Mouse (Mus musculus): ENCODE measurements around the gene Crcp. TPM values are rescaled to one million over a fixed set of nuclear protein-coding genes. Genes with fewer than 3 reads are reported as not detected.

Gene Crcp
- total and polyA plus RNA-seq, 2 experiments, result 11.8 to 33.6 TPM

GRCm38 (mm10) chr5:130051073-130051860 lies 22.2 kb downstream of the Crcp start:
- H3K27ac ChIP-seq (replicated peaks; ENCODE audit: insufficient read depth, low read depth, low read length), result no peak overlapping the region
- no peak for DNase-seq (ENCODE audit: extremely low read depth, low read depth, low spot score)
- 92% methylated on average over 15 of the region's 15 CpGs for WGBS

GRCm38 (mm10) chr5:130052510-130052909 lies 23.4 kb downstream of the Crcp start:
- Histone ChIP-seq H3K79me2 (ENCODE audit: control insufficient read depth, insufficient read depth, low read length) (peaks cover 3% of the 10 kb centered on the region; the same call in 1 of the 2 replicates), H3K4me1 (ENCODE audit: control insufficient read depth, insufficient read depth, low read length) (peaks cover 6% of the 10 kb centered on the region), H3K27ac (replicated peaks; ENCODE audit: insufficient read depth, low read depth, low read length) (no peak overlapping the region), H3K27me3 (ENCODE audit: control insufficient read depth, insufficient read depth, low read length) (no peaks in the 10 kb centered on the region), H3K36me3 (ENCODE audit: control insufficient read depth, insufficient read depth, low read length) (peaks cover 15% of the 10 kb centered on the region), H3K9ac (ENCODE audit: low read depth, low read length) (no peak overlapping the region), H3K4me3 (ENCODE audit: insufficient read depth, low read depth, low read length) (no peak overlapping the region)
- TF ChIP-seq POLR2A (IDR thresholded peaks at IDR 0.05; ENCODE audit: extremely low read depth, insufficient read depth, low read length), result no peak
- TF ChIP-seq CTCF (IDR thresholded peaks at IDR 0.05; ENCODE audit: low read depth, low read length), result no peak
- no peak for DNase-seq (ENCODE audit: extremely low read depth, low read depth, low spot score)
- WGBS, result 75% methylated on average over 5 of the region's 5 CpGs

More at GRCm38 (mm10) chr5:130051073-130051860, 22.2 kb downstream of the Crcp start:
- no peak overlapping the region for H3K9ac ChIP-seq (ENCODE audit: low read depth, low read length)
- TF ChIP-seq CTCF (IDR thresholded peaks at IDR 0.05; ENCODE audit: low read depth, low read length) (no peak), POLR2A (IDR thresholded peaks at IDR 0.05; ENCODE audit: extremely low read depth, insufficient read depth, low read length) (no peak)
- H3K36me3 ChIP-seq (ENCODE audit: control insufficient read depth, insufficient read depth, low read length), result peaks cover 25% of the 10 kb centered on the region
- H3K27me3 ChIP-seq (ENCODE audit: control insufficient read depth, insufficient read depth, low read length), result no peaks in the 10 kb centered on the region
- H3K4me3 ChIP-seq (ENCODE audit: insufficient read depth, low read depth, low read length), result no peak overlapping the region
- peaks cover 5% of the 10 kb centered on the region for H3K4me1 ChIP-seq (ENCODE audit: control insufficient read depth, insufficient read depth, low read length)
- H3K79me2 ChIP-seq (ENCODE audit: control insufficient read depth, insufficient read depth, low read length), result peaks cover 7% of the 10 kb centered on the region; the same call in 1 of the 2 replicates

GRCm38 (mm10) chr5:130052955-130053354 lies 23.9 kb downstream of the Crcp start:
- H3K36me3 ChIP-seq (ENCODE audit: control insufficient read depth, insufficient read depth, low read length), result peaks cover 15% of the 10 kb centered on the region
- H3K27ac ChIP-seq (replicated peaks; ENCODE audit: insufficient read depth, low read depth, low read length), result no peak overlapping the region
- peaks cover 7% of the 10 kb centered on the region; the same call in 1 of the 2 replicates for H3K79me2 ChIP-seq (ENCODE audit: control insufficient read depth, insufficient read depth, low read length)
- no peak overlapping the region for H3K9ac ChIP-seq (ENCODE audit: low read depth, low read length)
- TF ChIP-seq POLR2A (IDR thresholded peaks at IDR 0.05; ENCODE audit: extremely low read depth, insufficient read depth, low read length) (no peak), CTCF (IDR thresholded peaks at IDR 0.05; ENCODE audit: low read depth, low read length) (no peak)
- H3K4me1 ChIP-seq (ENCODE audit: control insufficient read depth, insufficient read depth, low read length), result peaks cover 6% of the 10 kb centered on the region
- WGBS, result 82% methylated on average over 6 of the region's 6 CpGs
- H3K4me3 ChIP-seq (ENCODE audit: insufficient read depth, low read depth, low read length), result no peak overlapping the region
- no peaks in the 10 kb centered on the region for H3K27me3 ChIP-seq (ENCODE audit: control insufficient read depth, insufficient read depth, low read length)
- peak; percentile 52 for DNase-seq (ENCODE audit: extremely low read depth, low read depth, low spot score)

GRCm38 (mm10) chr5:130055688-130056087 lies 26.6 kb downstream of the Crcp start:
- peaks cover 6% of the 10 kb centered on the region; the same call in 1 of the 2 replicates for H3K36me3 ChIP-seq (ENCODE audit: control insufficient read depth, insufficient read depth, low read length)

GRCm38 (mm10) chr5:130056303-130056702 lies 27.2 kb downstream of the Crcp start:
- Histone ChIP-seq H3K27me3 (ENCODE audit: control insufficient read depth, insufficient read depth, low read length) (no peaks in the 10 kb centered on the region), H3K36me3 (ENCODE audit: control insufficient read depth, insufficient read depth, low read length) (peaks cover 6% of the 10 kb centered on the region; the same call in 1 of the 2 replicates), H3K4me3 (ENCODE audit: insufficient read depth, low read depth, low read length) (no peak overlapping the region), H3K79me2 (ENCODE audit: control insufficient read depth, insufficient read depth, low read length) (0 out of 2 replicates have a peak, but pooled peaks cover 3% of the 10 kb centered on the region), H3K4me1 (ENCODE audit: control insufficient read depth, insufficient read depth, low read length) (peaks cover 21% of the 10 kb centered on the region), H3K27ac (replicated peaks; ENCODE audit: insufficient read depth, low read depth, low read length) (peak overlapping the region; percentile 30), H3K9ac (ENCODE audit: low read depth, low read length) (no peak overlapping the region)
- 68% methylated on average over 2 of the region's 2 CpGs for WGBS
- TF ChIP-seq CTCF (IDR thresholded peaks at IDR 0.05; ENCODE audit: low read depth, low read length), result no peak
- no peak for TF ChIP-seq POLR2A (IDR thresholded peaks at IDR 0.05; ENCODE audit: extremely low read depth, insufficient read depth, low read length)
- DNase-seq (ENCODE audit: extremely low read depth, low read depth, low spot score), result no peak

More at GRCm38 (mm10) chr5:130055688-130056087, 26.6 kb downstream of the Crcp start:
- 37% methylated on average over 4 of the region's 4 CpGs for WGBS
- H3K27me3 ChIP-seq (ENCODE audit: control insufficient read depth, insufficient read depth, low read length), result no peaks in the 10 kb centered on the region
- H3K4me3 ChIP-seq (ENCODE audit: insufficient read depth, low read depth, low read length), result no peak overlapping the region
- peak overlapping the region; percentile 39; the same call in 1 of the 2 replicates for H3K9ac ChIP-seq (ENCODE audit: low read depth, low read length)
- peak; percentile 86 for DNase-seq (ENCODE audit: extremely low read depth, low read depth, low spot score)
- TF ChIP-seq POLR2A (IDR thresholded peaks at IDR 0.05; ENCODE audit: extremely low read depth, insufficient read depth, low read length), result no peak
- TF ChIP-seq CTCF (IDR thresholded peaks at IDR 0.05; ENCODE audit: low read depth, low read length), result peak; percentile 27; the same call in 1 of the 2 replicates
- H3K27ac ChIP-seq (replicated peaks; ENCODE audit: insufficient read depth, low read depth, low read length), result peak overlapping the region; percentile 50
- peaks cover 18% of the 10 kb centered on the region for H3K4me1 ChIP-seq (ENCODE audit: control insufficient read depth, insufficient read depth, low read length)
- 0 out of 2 replicates have a peak, but pooled peaks cover 3% of the 10 kb centered on the region for H3K79me2 ChIP-seq (ENCODE audit: control insufficient read depth, insufficient read depth, low read length)
